Mouse (Mus musculus) bone marrow, adult 2 months (tissue): Measurements from ENCODE around the gene P2rx6.

Experiments
- CTCF ChIP-seq: fragments of 200-500 bp; IDR thresholded peaks from 2 replicates; pipeline ENCODE4 v1.5.1; 2011; ENCODE audit warnings: low read length, control low read depth; ENCODE audit not compliant: control insufficient read depth, insufficient read depth
- POLR2A ChIP-seq: fragments of 200-500 bp; IDR thresholded peaks from 2 replicates; pipeline ENCODE4 v1.6.1; 2011; ENCODE audit warnings: low read depth, mild to moderate bottlenecking, control low read depth, low read length, borderline replicate concordance; ENCODE audit not compliant: control insufficient read depth

DNA sequence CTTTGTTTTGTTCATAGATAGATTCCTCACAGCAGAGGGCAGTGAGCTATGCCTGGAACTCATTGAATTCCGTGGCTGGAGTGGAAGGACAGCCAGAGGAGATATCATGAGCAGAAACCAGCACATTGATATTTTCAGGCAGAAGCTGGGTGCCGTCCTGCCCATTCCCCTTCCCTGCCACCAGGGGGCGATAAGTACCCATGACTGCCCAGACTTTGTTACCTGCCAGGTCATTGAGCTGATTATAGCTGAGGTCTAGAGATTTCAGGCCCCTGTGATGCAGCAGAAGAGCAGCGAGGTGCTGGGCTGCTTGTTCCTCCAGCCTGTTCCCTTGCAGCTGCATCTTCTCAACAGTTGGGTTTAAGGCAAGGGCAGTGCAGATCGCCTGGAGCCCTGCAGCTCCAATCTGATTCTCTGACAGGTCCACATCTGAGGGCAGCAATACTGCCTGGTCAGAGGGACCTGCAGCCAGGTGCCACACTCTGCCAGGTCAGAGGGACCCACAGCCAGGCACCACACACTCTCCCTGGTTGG is 3.7 kb upstream of the P2rx6 start:
- TF ChIP-seq CTCF (peak; percentile 97), POLR2A (no peak)
